Mouse (Mus musculus) urinary bladder, postnatal 25 days (tissue): ENCODE measurements around the gene Uba7.

Experiments
- DNase-seq: peaks from one replicate; pipeline ENCODE4 v3.0.0; 2022; ENCODE audit warnings: low spot score

Gene Uba7

DNA sequence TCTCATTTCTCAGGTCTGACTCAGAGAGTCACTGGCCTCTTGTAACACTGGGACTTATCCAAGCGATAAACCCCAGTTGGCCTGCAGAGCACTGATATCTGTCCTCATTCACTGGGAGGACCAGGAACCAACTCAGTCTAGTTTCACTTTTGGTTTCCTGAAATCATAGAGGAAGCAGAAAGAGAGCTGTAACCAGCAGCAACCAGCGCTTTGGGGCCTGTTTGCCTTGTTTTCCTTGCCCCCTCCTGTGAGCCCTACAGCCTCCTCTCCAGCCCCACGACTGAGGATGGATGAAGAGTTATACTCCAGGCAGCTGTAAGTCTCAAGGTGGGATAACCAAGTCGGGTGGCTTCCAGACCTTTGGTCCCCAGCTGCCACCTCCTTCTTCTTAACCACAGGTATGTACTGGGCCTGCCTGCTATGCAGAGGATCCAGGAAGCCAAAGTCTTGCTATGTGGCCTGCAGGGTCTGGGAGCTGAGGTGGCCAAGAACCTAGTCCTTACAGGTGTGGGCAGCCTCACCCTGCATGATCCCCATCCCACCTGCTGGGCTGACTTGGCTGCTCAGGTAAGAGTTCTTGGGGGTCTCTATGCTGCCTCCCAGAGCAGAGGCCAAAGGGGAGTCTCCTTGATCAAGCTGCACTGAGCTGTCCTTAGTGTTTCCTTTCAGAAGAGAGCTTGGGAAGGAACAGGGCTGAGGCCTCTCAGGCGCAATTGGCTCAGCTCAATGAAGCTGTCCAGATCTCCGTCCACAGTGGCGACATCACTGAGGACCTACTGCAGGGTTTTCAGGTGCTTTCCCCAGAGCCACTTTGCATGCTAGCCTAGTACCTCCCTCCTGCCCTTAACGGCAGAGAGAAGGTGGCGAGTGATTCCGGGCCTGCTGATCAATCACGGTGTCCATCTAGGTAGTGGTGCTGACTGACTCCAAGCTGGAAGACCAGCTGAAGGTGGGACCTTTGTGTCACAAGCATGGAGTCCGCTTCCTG is at the start of gene Uba7:
Gene Uba7 (plus strand): TSS at position 107 of the 988 bp plus-strand sequence.
- peak; percentile 35 for DNase-seq

DNA sequence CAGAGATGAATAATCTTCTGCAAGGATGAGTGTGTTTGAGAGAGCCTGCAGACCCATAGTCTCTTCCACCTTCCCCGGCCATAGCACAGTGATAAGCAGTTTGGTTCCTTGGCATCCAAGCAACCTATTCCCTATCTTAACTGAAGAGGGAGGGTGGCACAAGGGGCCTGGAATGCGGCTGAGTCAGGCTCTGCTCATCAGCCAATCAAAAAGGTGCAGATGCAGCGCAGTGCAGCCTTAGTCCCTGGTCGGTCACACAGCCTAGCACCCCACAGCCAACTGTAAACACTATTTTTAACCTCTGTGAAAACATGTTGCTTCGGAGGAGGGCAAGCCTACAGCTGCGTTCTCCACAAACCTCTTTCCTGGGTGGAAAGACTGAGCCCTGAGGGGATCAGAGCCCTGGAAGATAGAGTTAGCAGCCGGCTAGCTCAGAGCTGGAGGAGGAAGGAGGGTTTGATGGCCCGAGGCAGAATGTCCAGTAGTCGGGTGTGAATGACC is 48.3 kb upstream of the Uba7 start:
- no peak for DNase-seq

DNA sequence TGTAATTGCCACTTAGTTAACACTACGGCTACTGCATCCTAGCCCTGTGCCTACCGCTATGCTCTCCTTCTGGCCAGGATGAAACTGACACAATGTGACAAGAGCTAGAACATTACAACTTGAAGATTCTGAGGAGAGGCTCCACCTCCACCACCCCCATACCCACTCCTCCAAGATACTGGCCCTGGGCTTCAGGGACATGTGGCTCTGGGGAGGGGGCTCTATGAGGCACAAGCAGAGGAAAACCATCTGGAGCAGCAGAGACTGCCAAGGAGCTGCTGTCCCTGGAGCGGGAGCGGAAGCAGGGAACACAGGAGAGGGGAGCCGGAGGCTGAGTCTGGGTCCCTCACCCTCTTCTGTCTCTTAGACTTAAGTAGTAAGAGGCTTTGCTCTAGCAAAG is 47.6 kb upstream of the Uba7 start:
- no peak for DNase-seq

DNA sequence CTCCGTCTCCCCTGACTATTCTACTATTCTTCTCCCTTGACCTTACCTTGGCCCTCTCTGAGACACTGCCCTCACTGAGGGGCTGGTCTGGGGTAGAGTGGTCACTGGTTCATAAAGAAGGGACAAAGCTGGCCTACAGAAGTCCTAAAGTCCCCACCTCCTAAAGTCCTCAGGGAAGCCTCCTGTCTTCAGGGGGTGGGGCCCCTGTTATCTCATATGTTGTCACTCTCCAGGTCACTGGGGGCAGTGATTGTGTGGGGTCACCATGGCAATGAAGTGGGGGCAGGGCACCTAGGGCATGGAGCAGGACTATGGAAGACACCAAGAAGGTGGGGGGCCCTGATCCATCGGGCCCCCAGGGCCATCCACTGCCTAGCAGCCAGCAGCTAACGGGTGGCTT is 47.1 kb upstream of the Uba7 start, which contains the start of gene Actl11:
Gene Actl11 (plus strand): TSS at position 301 of the 400 bp plus-strand sequence.
- no peak for DNase-seq

DNA sequence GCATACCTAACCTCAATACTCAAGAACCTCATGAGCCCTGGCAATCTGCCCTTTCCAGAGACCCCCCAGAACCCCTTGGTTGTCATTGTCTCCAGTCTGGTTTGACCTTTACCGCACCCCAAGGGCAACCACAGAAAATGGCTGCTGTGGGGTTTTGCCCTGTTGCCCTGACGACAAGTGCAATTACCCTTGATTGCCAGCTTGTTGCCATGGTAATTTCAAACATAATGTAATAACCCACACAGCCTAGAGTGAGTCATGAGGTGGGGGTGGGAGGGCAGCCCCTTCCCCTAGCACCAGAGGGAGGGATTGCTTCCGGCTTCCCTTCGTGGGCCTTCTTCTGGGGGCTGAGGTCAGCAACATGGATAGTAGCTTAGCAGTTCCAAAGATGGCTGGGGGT is 43.1 kb upstream of the Uba7 start:
- DNase-seq = no peak

DNA sequence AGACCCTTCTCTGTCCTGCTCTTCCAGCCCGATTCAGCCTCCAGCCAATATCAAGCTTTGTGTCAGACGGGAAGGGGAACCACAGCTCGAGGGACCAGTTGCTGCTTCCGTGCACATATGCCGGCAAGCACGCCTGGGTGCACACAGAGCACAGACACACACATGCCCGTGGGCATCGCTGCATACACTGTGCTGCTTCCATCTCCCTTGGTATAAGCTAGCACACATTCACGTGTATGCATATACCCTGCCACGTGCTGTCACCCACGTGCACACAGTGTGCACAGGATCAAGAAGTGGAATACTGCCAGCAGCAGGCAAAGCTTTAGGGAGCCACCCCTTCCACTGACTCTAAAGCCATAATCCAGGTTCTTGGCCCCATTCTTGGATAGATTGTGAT is 41.2 kb upstream of the Uba7 start:
- DNase-seq = no peak

DNA sequence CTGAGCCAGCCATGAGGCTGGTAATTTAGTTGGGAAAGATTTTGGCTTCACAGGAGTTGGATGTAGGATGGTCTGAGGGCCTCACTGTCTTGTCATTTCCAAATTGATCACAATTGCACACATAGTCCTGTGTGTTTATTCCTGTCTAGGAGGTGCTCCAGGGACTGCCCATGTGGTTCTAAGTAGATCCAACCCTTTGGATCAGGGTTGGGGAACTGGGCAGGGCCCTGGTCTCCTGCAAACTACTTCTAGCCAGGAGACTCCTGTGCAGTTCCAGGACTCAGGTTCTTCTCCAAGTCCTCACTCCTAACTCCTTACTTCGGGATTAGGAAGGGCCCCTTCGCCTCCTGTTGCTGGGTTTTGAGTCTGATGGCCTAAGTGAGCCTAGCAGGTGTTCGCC is 39.9 kb upstream of the Uba7 start, which contains the start of gene Camkv:
Gene Camkv (plus strand): TSS at position 301 of the 400 bp plus-strand sequence.
- no peak for DNase-seq

DNA sequence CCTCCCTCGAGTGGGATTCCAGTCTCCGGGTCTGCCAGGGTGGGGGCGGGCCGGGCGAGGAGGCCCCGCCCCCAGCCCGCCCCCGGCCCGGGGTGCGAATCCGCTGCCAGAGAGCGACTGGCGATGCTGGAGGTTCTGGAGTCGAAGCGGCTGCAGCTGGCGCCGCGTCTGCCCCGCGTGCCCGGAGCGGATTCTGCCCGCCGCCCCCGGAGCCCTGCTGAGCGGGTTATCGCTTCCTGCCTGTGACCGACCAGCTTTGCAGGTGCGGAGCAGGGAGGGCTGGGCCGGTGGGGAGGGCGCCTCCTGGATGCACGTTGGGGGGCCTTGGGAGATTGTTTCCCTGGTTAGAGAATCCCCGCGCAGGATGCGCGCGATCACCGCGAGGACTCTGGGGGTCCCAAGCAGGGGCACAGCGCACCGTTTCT is 39.5 kb upstream of the Uba7 start:
- no peak for DNase-seq

DNA sequence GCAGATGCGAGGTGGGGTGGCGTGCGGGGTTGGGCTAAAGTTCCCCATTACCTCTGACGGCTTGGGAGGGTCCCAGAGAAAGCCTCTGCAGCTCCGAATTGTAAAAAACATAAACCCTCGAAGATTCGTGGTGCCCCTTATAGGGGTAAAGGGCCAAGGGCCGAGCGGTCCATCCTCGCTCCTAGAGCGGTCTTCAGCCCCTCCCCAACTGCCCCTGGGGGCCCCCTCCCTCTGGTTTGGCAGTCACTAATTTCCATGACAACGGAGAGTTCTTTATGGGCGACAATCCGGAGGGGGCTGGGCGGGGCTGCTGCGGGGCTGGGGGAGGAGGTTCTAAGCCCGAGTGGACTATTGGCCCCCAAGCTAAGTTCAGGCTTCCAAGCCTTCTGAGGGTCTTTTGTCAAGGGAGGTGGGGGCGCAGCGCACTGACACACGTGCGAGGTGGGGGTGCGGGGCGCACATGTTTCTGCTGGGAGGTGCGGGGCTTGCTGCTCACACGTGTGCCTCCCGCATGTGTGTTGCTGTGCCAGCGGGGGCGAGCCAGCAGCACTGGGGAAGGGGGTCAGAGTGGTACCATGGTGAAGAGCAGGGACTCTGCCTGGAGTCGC is 39.0 kb upstream of the Uba7 start:
- DNase-seq = no peak

DNA sequence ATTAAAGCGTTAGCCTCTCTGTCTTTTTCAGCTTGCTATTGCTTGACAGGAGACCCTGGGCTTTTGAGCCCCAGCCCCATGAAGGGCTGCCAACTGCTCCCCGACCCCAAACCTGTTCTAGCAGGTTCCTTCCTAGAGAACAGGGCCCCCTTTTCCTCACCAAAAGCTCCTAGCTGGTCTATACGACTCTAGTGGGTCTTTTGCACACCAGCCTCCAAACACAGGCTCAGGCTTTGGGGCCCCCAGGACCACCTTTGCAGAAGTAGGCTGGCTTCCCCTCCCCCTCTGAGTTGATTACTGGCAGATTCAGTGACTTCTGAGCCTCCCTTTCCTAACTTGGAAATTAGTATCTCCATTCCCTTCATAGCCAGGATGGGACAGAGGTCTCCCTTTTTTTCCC is 38.5 kb upstream of the Uba7 start:
- DNase-seq = no peak

DNA sequence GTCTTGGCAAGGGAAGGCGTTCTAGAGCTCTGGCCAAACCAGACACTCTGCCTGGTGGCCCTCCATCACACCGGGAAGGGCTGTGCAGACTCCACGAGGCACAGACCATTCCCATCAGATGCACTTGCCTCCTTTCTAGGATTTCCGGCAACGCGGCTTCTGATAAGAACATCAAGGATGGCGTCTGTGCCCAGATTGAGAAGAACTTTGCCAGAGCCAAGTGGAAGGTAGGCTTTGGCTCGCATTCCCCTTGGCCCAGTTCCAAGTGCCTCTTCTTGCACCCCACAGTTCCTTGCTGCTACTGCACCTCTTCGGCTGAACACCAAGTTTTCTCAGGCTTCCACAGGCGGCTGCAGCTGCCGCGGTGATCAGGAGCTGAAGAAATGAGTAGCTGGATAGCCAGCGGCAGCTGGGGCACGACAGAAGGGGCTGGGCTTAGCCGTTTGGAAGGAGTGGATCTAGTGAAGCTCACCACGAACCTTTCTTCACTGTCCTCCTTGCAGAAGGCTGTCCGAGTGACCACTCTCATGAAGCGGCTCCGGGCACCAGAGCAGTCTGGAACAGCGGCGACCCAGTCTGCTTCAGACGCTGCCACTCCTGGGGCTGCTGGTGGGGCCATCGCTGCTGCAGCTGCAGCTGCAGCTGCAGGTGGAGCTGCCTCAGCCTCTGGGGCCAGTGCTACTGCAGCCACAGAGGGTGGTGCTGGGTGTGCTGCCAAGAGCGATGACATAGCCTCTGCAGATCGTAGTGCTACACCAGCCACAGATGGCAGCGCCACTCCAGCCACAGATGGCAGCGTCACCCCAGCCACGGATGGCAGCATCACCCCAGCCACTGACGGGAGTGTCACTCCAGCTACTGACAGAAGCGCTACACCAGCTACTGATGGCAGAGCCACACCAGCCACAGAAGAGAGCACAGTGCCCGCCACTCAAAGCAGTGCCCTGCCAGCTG is 27.8 kb upstream of the Uba7 start:
- no peak for DNase-seq

DNA sequence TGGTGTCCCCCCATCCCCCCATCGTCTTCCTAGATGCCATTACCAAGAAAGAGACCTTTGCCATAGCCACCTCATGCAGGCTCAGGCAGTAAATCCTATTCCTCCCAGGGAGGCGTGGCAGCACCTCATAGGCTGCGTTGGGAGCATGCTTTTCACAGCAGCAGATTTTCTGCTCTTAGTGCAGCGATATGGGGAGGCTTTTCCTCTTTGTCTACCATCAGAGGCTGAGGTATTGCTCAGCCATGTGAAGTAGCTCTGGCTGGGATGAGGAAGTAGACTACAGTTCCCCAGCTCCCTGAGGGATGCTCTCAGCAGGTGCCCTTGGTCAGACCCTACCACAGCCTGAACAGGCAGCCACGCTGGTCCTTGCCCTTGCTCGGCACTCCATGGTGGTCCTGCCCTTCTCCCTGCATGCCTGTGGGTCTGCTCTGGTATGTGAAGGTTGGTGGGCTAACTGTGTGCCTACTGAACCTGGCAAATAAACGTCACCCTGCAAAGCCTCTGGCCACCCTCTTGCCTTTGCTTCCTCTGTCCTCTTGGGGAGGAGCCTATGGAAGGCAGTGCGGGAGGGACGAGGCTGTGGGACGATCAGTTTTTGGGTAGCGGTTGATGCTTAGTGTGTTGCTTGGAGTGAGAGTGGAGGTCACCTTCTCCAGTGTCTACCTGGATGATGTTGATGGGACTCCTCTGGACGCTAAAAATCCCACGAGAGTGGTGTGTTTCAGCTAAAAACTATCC is 26.0 kb upstream of the Uba7 start:
- no peak for DNase-seq

DNA sequence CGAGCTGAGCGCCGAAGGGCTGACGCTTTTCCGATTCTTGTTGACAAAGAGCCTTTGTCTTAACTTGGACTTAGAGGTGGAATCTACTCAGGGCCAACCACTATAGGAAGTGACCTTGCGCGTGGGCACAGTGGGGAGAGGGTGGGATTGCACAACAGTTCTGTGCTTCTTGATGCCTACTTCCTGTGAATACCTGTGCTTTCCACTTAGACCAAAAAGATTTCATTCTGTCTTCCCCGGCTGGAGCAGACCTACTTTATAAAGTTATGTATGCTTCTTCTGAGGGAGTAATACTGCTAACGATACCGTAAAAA is 25.4 kb upstream of the Uba7 start, which contains the start of gene Traip:
Gene Traip (plus strand): TSS at position 215 of the 314 bp plus-strand sequence.
- DNase-seq = no peak

DNA sequence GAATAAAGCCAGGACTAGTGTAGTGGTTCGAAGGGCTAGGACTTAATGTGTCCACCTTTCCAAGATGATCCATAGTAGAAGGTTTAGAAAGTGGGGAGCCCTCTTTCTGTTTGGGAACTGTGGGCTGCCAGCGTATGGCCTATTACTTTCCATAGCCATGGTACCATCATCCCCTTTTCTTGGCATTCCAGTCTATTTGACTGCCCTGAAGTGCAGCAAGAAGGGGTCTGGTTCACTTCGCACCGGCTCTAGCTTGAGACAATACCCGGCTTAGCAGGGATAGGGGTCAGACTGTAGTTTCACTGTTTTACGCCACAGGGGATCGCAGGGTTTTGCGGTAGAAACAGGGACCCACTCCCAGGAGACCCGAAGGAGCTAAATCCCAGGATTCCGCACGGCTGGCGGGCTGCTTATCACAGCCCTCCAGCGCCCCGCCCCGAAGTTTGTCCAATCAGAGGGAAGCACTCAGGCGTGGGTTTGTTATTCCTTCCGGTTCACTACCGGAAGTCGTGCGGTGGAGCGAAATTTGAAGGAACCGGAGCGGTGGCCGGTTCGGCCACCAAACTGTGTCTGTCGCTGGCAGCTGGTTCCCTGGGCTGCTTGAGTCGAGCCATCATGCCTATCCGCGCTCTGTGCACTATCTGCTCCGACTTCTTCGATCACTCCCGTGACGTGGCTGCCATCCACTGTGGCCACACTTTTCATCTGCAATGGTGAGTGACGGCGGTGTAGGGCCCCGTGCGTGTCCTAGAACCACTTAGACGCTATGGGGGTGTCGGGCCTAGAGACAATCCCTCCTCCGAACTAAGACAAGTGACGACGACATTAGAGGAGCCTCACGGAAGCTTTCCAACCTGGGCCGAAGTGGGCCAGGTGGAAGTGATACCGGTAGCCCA is 24.6 kb upstream of the Uba7 start:
- DNase-seq = peak; percentile 91

DNA sequence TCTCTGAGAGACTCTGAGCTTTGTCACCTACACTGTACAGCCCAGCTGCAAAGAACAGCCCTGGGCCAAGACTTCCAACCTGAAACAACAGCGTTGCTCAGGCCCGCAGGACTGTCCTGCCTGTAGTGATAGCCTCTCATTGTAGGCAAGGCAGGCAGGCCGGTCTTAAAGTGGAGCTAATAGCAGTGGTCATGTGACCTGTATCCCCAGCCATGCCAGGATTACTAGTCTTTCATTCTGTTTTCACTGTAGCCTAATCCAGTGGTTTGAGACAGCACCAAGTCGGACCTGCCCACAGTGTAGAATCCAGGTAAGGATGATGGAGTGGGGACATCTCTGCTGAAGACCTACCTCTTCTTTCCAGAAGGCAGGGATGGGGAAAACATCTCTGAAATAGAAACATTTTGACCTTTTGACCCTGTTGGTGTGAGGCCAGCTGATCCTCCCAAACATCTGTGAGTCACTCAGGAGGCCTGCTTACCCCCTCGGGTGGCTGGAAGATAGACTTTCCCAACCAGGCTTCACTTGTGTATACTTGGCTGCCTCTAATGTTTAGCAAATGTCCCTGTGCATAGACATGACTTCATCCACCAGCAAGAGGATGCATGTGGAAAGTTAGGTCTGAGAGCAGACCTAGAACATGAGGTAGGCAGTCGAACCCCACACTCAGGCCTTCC is 19.6 kb upstream of the Uba7 start:
- DNase-seq = no peak

DNA sequence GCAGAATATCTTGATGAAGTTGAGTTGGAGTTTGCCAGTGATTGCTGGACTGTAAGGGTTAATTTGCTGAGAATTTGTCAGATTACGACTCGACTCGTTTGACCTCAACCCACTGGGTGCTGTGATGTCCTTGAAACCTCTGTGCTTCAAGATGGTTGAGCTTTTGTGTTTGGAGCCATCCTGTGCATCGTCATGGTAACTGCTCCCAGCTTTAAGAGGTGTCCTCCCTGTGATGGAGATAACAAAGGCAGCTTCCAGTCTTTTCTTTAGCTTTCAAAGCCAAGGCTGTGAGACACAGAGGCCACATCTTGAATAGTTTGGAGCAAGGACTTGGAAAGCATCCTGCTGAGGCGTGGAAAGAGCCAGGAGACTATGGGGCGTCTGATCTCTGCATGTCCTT is 18.2 kb upstream of the Uba7 start:
- no peak for DNase-seq

DNA sequence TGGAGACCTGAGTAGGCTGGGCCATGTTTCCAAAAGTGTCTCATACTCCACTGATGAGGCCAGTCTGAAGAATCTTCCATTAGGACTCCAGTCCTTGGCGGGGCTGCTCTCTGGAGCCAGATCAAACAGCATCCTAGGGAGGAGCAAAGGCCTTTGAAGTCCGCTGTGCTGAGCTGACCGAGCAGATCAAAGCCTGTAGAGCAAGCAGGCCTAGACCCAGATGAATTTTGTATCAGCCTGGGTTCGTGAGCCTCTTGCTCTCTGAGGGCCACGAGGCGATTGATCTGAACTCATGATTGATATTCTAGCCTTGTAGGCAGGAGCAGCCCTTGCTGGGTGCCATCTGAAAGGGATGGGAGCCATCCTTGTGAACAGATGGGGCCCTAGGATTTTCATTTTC is 15.4 kb upstream of the Uba7 start:
- DNase-seq = no peak

DNA sequence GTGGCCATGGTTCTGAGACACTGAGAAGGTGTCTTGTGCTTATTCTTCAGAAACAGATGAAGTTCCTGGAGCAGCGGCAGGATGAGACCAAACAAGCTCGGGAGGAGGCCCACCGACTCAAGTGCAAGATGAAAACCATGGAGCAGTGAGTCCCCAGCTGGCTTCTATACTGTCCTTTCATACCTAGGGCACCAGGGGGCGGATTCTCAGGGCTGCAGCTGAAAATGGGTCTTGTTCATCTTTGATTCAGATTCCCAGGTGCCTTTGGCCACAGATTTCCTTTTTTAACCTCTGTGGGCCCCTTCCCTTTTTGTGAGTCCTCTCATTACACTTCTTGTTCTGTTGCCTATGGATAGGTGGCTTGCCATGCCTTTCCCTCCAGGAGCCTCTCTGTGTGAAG is 14.4 kb upstream of the Uba7 start:
- DNase-seq = no peak

DNA sequence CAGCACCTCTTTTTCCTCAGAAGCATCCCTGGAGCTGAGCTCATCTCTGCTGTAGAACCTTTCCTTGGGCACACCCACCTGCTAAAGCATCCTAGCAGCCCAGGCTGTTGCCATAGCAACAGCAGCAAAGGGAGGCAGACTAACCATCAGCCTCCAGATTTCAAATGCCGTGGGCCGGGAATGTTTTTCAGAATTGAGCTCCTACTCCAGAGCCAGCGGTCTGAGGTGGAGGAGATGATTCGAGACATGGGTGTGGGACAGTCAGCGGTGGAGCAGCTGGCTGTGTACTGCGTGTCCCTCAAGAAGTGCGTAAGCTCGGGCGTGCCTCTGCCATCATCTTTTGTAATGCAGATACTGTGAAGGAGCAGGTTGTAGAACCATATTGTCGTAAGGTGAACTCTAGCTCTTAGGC is 13.9 kb upstream of the Uba7 start:
- no peak for DNase-seq

DNA sequence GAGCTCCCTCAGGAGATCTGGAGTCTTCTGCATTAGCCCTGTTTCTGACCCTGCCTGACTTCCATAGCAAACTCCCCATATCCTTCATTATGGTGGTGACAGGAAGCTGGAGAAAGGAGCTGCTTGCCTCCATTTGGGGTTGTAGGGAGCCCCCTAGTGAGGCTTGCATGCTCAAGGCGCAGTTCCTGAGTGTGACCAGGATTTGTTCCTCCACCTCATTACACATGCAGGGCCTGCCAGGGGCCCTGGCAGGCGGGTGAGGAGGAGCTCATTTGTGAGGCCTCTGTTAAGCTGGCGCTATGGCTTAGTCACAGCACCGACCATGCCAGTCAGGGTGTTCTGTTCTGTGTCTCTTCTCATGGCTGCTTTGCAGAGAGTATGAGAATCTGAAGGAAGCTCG is 13.4 kb upstream of the Uba7 start:
- DNase-seq = no peak
